Mouse (Mus musculus) forebrain, embryonic 13.5 days (tissue): ENCODE measurements around the gene Chd1l. TPM values are rescaled to one million over a fixed set of nuclear protein-coding genes. Genes with fewer than 3 reads are reported as not detected.

ENCODE experiments used
- ATAC-seq: fragments of 200-750 bp; cut with Nextera tagmentation; 2 replicates; pipeline ENCODE4 v1.8.0; 2017
- H3K27ac ChIP-seq: fragments of 300-500 bp; sonication (generic); 2 replicates; pipeline ENCODE4 v1.5.1; 2015; ENCODE audit warnings: inconsistent platforms, mild to moderate bottlenecking, moderate library complexity
- H3K27me3 ChIP-seq: fragments of 300-500 bp; sonication (generic); 2 replicates; pipeline ENCODE4 v1.6.1; 2015; ENCODE audit warnings: mild to moderate bottlenecking, inconsistent platforms
- H3K36me3 ChIP-seq: fragments of 300-500 bp; sonication (generic); 2 replicates; pipeline ENCODE4 v1.6.1; 2015; ENCODE audit warnings: mild to moderate bottlenecking, inconsistent platforms; ENCODE audit not compliant: poor library complexity, severe bottlenecking
- H3K4me1 ChIP-seq: fragments of 300-500 bp; sonication (generic); 2 replicates; pipeline ENCODE4 v1.6.1; 2015; ENCODE audit warnings: inconsistent platforms
- H3K4me2 ChIP-seq: fragments of 300-500 bp; sonication (generic); 2 replicates; pipeline ENCODE4 v1.6.1; 2015; ENCODE audit warnings: inconsistent platforms, mild to moderate bottlenecking, moderate library complexity
- H3K4me3 ChIP-seq: fragments of 300-500 bp; sonication (generic); 2 replicates; pipeline ENCODE4 v1.5.1; 2015; ENCODE audit warnings: mild to moderate bottlenecking, inconsistent platforms
- H3K9ac ChIP-seq: fragments of 300-500 bp; sonication (generic); 2 replicates; pipeline ENCODE4 v1.6.1; 2015; ENCODE audit warnings: mild to moderate bottlenecking, inconsistent platforms
- H3K9me3 ChIP-seq: fragments of 300-500 bp; sonication (generic); replicated peaks from 2 replicates; pipeline ENCODE4 v1.6.1; 2016; ENCODE audit warnings: inconsistent platforms
- WGBS: fragments of 180-500 bp; shearing (Covaris S2); methylation state at CpG from one replicate; pipeline ENCODE4 v1.1.7; 2015; 5-methylcytosine and 5-hydroxymethylcytosine counted together
- polyA plus RNA-seq: library from polyadenylated mRNA; unstranded; fragments of >200 nt; fragmentation: Nextera tagmentation; extraction: Ambion mirVana; gene quantifications from 2 replicates; pipeline ENCODE4 v1.2.1, GENCODE M21; 2015

Gene Chd1l
- polyA plus RNA-seq, 1 experiment from 2014 or later, result 10.6 TPM

GRCm38 (mm10) chr3:97512296-97512695 is 97.7 kb downstream of the Chd1l start:
- Histone ChIP-seq H3K9me3 (no peaks in the 10 kb centered on the region), H3K27ac (no peak overlapping the region), H3K4me2 (no peak overlapping the region), H3K4me1 (no peaks in the 10 kb centered on the region), H3K27me3 (no peaks in the 10 kb centered on the region), H3K4me3 (no peak overlapping the region), H3K9ac (no peak overlapping the region), H3K36me3 (no peaks in the 10 kb centered on the region)
- no peak for ATAC-seq
- WGBS, result 88% methylated on average over 3 of the region's 3 CpGs

Other genes starting within 250 kb of the Chd1l start
- gene Olfr1402, start 188.2 kb downstream of the Chd1l start, polyA plus RNA-seq, result not detected in 2 replicates
- gene Fmo5, start 18.6 kb upstream of the Chd1l start, polyA plus RNA-seq, result 0.39 and 0.43 TPM in 2 replicates
- 5.6 and 6.8 TPM in 2 replicates for gene Prkab2, start 48.0 kb upstream of the Chd1l start, polyA plus RNA-seq
- gene Gm17651, start 64.5 kb upstream of the Chd1l start, polyA plus RNA-seq, result not detected in 2 replicates